Mouse (Mus musculus) hematopoietic stem cell, adult 5-6 weeks (primary cell): Measurements from ENCODE around the gene Tor2a. TPM values are rescaled to one million over a fixed set of nuclear protein-coding genes. Genes with fewer than 3 reads are reported as not detected.

ENCODE experiments used
- ATAC-seq, 2 experiments: fragments of 125-278 bp in 1 of 2; replicated peaks in 1 of 2; 2 replicates each; pipeline ENCODE4 v1.8.0; 2016 to 2017; ENCODE audit warnings: inconsistent platforms in 2 of 2, mild to moderate bottlenecking in 2 of 2, moderate number of reproducible peaks in 2 of 2, low read depth in 1 of 2, moderate TSS enrichment in 1 of 2; ENCODE audit not compliant: low FRiP score in 2 of 2, poor library complexity in 2 of 2, severe bottlenecking in 2 of 2, insufficient read depth in 1 of 2, low TSS enrichment in 1 of 2
- total RNA-seq: library from RNA; stranded (forward); fragments of 172-1452, 232-1000 nt; gene quantifications from 2 replicates; pipeline ENCODE4 v1.2.3, GENCODE M21; 2017

Gene Tor2a
- total RNA-seq, 1 experiment from 2014 or later = 17.8 TPM

- no peak for ATAC-seq
These were observed 31.9 kb upstream of the Tor2a start for GRCm38 (mm10) chr2:32724832-32725790.

DNA sequence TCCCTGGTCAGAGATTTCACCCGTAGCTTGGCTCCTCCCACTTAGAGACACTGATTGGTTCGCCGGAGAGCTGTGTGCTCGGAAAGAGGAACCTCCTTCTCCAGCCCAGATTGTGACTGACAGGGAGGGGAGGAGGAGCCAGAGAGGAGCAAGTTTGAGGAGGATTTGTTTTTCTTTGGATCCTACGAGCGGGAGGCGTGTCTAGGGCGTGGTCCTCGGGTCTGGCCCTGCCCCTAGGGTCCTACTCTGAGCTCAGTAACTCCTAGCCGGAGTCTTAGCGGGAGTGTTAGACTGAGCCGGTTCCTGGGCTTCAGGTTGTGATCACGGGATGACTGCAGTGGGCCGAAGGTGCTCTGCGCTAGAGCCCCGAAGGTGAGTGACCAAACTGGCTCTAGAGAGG, 29.6 kb upstream of the Tor2a start:
- peak; percentile 95 to 98 for ATAC-seq

GRCm38 (mm10) chr2:32728463-32728862, 28.6 kb upstream of the Tor2a start:
- ATAC-seq = no peak

DNA sequence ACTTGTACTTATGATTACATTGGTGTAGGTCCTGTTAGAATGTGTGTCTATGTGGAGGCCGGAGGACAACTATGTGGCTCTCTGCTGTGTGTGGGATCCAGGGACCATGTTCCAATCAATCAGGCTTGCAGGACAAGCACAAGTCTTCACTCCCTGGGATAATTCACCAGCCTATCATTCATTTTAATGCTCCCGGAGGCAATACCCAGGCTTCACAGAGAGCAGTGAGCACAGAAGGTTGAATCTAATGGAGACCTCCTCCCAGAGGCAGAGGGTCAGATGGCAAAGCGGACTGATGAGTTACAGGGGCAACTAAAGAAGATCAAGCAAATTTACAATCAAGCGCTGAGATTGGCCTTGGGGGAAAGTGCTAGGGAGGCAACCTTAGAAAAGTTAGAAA, 27.5 kb upstream of the Tor2a start:
- no peak for ATAC-seq

GRCm38 (mm10) chr2:32730854-32731253, 26.2 kb upstream of the Tor2a start:
- no peak for ATAC-seq

DNA sequence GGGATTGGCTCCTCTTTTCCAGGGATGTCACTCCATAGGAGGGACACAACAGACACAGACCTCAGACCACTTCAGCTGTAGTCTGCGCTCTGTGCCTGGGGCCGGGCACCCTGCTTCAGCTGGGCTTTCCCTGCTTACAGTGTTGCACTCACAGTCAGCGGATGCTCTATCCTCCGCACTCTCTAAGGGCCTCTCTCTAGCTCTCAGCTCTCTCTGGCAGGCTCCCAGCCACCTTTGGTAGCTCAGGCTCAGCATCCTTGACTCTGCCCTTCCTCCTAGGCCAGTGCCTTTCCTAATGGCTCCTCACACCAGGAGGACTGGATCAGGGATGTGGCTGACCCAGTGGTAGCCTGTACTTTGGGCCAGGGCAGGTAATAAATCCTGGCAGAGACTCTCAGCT, 25.1 kb upstream of the Tor2a start:
- no peak for ATAC-seq

GRCm38 (mm10) chr2:32732695-32733094, 24.3 kb upstream of the Tor2a start:
- ATAC-seq = no peak

DNA sequence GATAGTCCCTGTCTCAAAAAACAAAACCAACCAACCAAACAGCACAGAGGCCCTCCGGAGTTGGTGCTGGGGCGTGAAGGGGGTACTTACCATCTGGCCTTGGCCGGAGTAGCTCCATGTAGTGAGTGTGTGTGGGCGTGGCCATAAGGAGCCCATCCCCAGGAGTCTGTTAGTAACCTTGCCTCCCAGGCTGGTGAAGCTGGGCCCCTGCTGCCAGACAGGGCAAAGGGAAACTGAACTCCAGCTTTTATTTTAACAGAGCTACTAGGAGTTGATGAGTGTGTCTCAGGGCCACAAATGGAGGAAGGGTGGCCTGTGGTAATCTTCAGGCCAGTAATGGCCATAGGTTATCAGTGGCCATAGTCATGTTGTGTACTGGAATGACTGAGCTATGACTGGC, 22.6 kb upstream of the Tor2a start:
- ATAC-seq = no peak

DNA sequence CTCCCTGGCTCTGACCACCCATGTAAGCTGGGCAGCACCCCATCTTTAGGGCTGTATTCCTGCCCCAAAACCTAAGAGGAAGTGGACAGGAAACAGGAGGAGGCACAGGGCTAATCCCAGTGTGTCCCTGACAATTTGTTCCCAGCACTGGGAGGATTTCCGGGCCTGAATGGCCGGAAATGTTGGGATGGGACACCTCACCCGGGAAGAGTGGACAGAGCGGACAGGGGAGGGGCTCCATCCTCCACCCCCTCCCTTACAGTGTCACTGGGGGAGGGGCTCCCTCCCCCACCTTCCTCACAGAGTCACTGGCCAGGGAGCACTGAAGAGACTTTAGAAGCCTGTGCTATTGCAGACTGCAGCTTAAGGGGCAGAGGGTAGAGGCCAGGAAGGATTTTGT, 22.1 kb upstream of the Tor2a start:
- no peak for ATAC-seq

GRCm38 (mm10) chr2:32736306-32736829, 20.7 kb upstream of the Tor2a start:
- no peak for ATAC-seq

DNA sequence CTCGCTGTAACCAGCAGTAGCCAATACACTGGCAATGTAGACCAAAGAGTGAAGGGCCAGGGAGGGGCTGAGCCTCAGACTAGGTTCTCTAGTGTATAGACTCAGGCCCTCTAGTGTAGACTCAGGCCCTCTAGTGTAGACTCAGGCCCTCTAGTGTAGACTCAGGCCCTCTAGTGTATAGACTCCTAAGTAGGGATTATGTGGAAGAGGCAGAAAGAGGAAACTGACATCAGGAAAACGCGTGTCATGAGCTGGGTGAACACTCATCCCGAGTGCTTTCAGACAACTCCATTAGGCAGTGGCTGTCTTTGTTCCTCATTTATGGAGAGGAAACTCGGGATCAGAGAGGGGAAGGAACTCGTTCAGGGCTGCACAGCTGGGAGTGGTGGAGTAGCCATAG, 20.0 kb upstream of the Tor2a start:
- ATAC-seq = no peak

GRCm38 (mm10) chr2:32739311-32739710, 17.7 kb upstream of the Tor2a start:
- ATAC-seq = no peak

DNA sequence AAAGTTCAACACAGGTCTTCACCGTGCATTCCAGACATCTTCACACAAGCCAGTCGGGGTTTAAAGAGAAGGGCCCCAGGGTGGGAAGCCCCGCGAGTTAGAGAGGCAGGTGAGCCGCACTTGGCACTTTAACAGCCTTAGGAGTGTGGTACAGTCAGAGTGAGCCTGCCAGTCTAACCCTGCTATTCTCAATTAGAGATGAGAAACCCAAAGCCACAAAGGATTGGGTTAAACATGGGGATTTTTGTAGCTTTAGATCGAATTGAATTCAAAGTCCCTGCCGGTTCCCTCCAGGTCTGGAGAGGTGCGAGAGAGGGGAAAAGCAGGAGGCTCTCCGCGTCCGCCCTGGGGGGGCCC, 16.1 kb upstream of the Tor2a start, which contains the start of gene 6330409D20Rik:
TSS of gene 6330409D20Rik (minus strand) at position 101 of the 357 bp plus-strand sequence.
- no peak for ATAC-seq

DNA sequence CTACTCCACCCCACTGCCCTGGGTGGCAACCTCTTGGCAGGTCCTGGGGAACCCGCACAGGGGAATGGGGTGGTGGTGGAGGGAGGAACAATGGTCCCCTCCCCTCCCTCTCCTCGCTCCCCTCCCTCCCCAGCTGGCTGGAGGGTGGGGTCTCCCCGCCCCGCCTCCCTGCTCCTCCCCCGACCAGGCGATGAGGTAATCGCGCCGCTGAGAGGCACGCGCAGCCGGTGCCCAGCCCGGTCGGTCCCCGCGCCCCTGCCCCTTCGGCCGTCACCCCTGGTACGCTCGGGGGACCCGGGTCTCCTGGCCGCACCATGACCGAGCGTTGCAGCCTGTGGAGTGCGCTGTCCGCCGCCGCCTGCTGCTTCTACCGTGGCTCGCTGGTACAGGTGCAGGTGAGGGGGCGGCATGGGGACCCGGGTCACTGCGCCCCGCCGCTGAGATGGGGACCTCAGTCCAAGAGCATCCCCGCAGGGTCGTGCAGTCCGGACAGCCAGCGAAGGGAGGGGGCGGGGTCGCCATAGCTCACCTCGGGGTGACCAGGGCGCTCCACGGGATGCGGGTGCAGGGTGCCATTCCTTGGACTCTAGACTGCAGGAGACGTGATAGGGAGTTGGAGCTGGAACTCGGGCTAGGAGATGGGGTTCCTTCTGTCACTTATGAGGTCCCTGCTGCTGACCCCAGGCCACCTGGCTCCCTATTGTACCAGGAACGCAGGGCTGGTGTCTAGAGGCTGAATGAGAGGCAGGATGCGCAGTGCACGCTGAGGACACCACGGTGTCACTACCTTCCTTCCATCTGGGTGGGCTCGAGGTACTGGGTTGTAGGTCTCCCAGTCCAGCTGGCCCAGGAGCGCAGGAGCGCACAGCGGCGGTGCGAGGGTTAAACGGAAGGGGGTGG, 15.5 kb upstream of the Tor2a start:
- ATAC-seq = no peak

DNA sequence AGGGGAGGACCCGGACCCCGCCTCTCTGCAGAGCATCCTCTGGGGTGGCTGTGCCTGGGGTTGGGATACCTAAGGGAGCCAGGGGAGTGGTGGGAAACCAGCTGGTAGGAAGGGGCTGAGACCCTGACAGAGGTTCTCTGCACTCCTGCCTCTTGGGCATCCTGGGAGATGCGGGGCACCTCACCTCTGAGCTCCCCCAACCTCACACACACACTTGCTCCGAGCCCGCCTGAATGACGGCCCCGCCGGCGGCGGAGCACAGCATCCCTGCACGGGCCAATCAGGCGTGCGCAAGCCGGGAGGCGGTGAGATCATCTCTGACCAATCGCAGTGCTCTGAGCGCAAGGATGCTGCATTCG, 14.9 kb upstream of the Tor2a start:
- no peak for ATAC-seq

- no peak for ATAC-seq
These were observed 12.6 kb upstream of the Tor2a start for GRCm38 (mm10) chr2:32744272-32744982.

DNA sequence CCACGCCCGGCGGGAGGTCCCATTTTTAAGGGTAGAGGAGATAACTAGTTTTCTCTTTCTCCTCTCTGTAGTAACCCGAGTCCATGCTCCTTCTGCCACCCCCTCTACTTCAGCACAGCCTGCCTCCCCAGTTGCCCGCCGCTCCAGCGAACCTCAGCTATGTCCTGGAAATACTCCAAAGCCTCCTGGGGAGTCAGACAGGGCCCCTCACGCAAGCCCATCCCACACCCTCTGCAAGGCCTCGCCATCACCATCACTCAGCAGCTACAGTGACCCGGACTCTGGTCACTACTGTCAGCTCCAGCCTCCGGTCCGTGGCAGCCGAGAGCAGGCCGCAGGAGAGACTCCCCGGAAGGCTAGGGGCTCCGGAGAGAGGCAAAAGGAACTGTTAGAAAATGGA, 8.0 kb upstream of the Tor2a start:
- ATAC-seq = no peak
